Mouse (Mus musculus): ENCODE results near the gene Dctpp1. TPM values are rescaled to one million over a fixed set of nuclear protein-coding genes. Genes with fewer than 3 reads are reported as not detected.

Gene Dctpp1
- total RNA-seq, 1 experiment from 2014 or later: 13.3 TPM

DNA sequence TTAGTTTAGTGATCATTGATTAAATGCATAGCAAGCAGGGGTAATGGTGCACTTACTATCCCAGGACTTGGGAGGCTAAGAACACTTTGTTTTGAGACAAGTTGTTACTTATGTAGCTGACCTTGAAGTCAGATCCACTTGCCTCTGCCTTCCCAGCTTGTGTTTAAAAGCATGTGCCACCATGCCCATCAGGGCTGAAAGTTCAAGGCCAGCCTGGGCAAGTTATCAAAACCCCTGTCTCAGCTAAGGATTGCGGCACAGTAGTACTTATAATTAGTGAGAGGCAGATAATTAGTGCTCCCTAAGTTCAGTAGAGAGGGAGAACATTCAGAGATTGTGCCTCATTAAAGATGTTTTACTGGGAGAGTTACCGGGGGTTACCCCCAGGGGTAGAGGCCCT, 25.7 kb downstream of the Dctpp1 start:
- ATAC-seq (replicated peaks; ENCODE audit: insufficient number of reproducible peaks, low FRiP score, low TSS enrichment, poor library complexity, severe bottlenecking): no peak

DNA sequence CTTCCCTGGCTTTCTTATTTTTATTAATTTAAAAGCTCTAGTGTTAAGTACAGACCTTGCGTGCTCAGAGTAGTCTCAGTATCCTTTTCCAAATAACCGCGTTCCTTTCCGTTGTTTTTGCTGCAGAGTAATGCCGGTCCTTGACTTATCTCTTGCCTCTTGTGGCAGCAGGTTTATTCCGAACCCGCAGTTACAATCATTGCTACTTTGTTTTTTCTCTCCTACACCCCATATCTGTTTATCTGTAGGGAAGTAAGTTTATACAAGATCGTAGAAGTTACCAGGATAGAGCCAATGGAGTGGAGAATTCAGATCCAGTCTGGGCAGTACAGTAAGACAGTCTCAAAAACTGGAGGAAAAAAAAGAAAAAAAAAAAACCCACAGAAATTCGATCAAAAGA, 26.7 kb downstream of the Dctpp1 start:
- ATAC-seq (replicated peaks; ENCODE audit: insufficient number of reproducible peaks, low FRiP score, low TSS enrichment, poor library complexity, severe bottlenecking): no peak

- ATAC-seq (replicated peaks; ENCODE audit: insufficient number of reproducible peaks, low FRiP score, low TSS enrichment, poor library complexity, severe bottlenecking): peak; percentile 9; the same call in 1 of the 2 replicates
These were observed 27.1 kb downstream of the Dctpp1 start for GRCm38 (mm10) chr7:127233368-127233749.

DNA sequence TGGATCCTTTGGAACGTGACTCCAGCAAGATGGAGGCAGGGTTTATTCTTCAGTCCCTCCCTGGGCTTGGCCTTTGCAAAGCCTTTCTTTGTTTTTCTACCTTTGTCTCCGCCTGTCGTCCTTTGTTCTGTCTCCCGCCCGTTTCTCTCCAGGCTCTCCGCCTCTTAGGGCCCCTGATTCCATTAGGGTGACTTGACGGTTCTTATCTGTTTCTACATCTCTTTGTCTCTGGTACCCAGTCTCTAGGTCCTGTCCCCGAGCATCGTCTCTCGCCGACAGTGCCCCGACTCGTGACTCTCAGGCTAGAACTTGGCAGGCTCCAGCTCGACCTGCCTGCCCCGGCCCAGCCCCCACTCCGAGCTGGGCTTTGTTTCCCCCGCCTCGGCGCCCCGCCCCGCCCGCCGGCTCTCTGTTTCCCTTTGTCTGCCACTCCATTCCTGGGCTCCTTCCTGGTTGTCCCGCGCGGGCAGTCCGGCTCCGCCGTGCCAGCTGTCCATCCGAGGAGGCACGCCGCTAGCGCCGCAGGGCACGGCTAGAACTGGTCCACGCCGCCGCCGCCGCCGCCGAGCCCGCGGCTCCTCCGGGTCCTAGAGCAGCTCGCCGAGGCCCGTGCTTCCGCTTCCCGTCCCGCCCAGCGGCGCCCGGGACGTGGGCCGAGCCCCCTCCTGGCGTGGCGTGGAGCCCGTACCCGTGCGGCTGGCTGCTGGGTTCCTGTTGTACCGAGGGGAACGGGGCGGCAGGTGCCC, 27.7 kb downstream of the Dctpp1 start, which contains the start of the genes Zfp553 and Sept1:
TSS of gene Zfp553 (plus strand) at position 440 of the 746 bp plus-strand sequence.
TSS of gene Sept1 (minus strand) at position 509 of the 746 bp plus-strand sequence.
- ATAC-seq (replicated peaks; ENCODE audit: insufficient number of reproducible peaks, low FRiP score, low TSS enrichment, poor library complexity, severe bottlenecking): peak; percentile 41

DNA sequence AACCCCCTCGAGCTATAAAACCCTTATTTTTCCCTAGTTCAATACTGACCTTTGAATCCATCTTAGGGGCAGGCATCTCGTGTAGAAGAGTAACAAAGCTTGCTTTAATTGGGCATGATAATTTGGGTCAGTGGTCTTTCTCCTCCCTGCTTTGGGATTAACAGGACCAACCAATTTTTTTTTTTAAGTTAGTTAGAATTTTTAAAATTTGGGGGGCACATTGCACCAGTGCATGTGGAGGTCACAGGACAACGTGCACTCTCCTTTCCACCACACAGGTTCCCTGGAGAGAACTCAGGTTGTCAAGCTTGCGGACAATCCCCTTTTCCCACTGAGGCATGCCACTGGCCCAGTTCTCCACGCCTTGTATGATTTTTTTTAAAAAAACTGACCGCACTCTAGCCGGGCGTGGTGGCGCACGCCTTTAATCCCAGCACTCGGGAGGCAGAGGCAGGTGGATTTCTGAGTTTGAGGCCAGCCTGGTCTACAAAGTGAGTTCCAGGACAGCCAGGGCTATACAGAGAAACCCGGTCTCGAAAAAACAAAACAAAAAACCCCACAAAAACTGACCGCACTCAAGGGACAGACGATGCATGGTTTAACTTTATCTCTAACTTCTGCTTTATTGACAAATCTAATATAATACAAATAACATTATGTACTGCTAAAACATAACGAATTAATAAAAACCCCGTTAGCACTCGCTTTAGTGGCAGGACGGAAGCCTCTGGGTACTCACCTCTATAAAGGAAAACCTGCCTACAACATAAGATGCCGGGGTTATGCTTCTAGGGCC, 28.5 kb downstream of the Dctpp1 start:
- ATAC-seq (replicated peaks; ENCODE audit: insufficient number of reproducible peaks, low FRiP score, low TSS enrichment, poor library complexity, severe bottlenecking): no peak

DNA sequence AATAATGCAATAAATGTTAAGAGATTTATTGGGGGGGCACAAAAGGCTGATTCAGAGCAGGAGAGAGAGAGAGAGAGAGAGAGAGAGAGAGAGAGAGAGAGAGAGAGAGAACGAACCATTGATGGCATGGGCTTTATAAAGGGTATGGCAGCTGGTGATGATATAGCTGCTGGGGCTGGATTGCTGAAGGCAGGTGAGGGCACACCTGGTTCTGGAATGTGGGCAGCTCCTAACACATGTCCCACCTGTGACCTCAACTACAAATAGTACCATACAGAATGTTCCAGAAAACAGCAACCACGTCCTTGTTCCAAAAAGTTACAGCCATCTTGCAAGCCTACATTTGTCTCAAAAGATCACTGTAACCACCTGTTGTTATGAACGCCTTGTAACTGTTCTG, 29.1 kb downstream of the Dctpp1 start:
- no peak for ATAC-seq (replicated peaks; ENCODE audit: insufficient number of reproducible peaks, low FRiP score, low TSS enrichment, poor library complexity, severe bottlenecking)

DNA sequence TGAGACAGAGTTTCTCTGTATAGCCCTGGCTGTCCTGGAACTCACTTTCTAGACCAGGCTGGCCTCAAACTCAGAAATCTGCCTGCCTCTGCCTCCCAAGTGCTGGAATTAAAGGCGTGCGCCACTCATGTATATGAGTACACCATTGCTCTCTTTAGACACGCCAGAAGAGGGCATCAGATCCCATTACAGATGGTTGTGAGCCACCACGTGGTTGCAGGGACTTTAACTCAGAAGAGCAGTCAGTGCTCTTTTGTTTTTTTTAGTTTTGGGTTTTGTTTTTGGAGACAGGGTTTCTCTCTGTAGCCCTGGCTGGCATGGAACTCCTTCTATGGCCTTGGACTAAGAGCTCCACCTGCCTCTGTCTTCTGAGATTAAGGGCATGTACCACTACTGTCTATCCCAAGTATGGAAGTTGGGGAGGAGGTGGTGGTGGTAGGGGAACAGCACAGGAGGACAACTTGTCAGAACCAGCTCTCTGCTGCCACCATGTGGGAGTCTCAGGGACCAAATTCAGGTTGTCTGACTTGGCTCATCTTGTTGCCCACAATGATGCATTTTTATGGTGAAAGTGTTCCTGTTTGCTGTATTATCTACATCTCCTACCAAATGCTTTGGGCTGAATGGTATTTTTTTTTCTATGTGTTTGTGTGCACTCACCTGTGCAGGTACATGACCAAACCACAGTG, 31.8 kb downstream of the Dctpp1 start:
- ATAC-seq (replicated peaks; ENCODE audit: insufficient number of reproducible peaks, low FRiP score, low TSS enrichment, poor library complexity, severe bottlenecking): peak; percentile 81

DNA sequence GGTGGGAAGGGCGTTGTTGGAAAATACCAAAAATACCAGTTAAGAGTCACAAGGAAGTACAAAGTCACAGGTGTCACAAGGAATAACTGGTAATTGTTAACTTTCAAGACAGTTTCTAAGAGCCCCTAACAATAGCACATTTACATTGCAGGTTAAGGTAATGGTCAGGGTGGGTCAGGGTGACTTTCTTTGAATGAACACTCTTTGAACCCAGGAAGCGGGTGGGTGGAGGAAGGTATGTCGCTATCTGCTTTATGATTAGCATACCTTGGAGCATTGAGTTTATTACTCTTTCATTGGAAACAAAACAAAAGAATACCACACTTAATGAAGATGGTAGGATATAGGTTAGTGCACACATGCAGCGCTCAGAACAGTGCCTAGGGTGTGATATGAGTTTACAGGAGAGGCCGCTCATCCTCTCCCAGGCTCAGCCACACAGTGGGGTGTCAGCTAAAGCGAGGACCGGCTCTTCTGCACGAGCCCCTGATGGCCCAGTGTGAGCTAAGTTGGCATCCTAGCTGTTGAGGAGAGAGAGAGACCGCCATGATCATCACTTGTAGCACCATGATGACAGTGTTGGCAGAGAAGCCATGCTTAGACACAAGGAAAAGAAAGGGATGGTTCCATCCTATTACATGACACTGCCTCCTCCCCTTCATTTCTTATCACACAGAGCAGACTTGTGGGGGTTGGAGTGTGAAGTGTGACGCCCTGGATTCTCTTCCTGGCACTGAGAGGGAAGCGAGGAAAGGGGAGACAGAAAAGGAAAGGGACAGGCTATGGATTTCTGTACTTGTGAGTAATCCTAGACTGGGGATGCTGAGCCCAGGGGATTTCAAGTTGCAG, 35.1 kb downstream of the Dctpp1 start:
- ATAC-seq (replicated peaks; ENCODE audit: insufficient number of reproducible peaks, low FRiP score, low TSS enrichment, poor library complexity, severe bottlenecking): no peak

DNA sequence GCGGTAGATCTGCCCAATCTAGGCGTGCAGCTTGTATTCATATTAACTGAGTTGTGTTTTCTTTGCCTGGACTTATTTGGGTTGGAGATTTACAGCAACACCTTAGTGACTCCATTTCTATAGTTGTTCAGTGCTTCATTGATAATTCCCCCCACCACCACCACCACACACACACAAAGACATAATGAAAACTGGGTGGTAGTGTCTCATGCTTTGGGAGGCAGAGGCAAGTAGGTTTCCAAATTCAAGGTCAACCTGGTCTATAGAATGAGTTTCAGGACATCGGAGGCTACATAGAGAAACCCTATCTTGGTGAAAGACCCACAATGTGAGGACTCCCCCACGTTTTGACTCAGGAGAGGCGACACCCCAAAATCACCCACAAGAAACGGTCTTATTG, 35.9 kb downstream of the Dctpp1 start:
- no peak for ATAC-seq (replicated peaks; ENCODE audit: insufficient number of reproducible peaks, low FRiP score, low TSS enrichment, poor library complexity, severe bottlenecking)

DNA sequence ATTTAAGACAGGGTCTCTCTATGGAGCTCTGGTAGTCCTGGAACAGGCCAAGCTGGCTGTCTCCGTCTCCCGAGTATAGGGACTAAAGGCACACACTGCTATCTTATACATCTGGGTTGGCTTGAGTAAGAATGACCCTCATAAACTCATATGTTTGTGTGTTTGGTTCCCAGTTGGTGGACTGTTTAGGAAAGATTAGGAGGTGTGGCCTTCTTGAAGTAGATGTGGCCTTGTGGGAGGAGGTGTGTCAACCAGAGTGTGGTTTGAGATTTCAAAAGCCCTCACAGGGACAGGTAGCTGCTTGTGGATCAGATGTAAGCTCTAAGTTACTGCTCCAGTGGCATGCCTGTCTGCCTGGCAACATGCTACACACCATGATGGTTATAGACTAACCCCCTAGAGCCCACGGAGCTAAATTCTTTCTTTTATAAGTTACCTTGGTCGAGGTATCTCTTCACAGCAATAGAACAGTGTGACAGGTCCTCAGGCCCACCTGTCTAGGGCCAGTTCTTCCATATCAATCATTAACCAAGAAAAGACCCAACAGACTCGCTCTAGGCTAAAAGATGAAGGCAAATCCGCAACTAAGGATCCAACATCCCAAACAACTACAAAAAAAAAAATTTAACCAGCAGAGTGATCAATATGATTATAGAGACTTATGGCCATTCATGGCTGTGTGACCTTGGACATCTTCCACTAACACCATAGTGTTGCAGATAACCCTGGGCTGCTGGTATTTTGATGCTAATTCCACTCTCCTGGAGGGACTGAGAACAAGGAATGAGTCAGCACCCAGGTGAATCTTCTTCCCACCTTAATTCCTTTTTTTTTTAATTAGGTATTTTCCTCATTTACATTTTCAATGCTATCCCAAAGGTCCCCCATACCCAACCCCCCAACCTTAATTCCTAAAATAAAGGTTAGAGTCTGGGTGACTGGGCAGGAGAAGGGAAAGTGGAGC, 36.7 kb downstream of the Dctpp1 start:
- ATAC-seq (replicated peaks; ENCODE audit: insufficient number of reproducible peaks, low FRiP score, low TSS enrichment, poor library complexity, severe bottlenecking): no peak

GRCm38 (mm10) chr7:127223106-127223505, 37.4 kb downstream of the Dctpp1 start:
- ATAC-seq (replicated peaks; ENCODE audit: insufficient number of reproducible peaks, low FRiP score, low TSS enrichment, poor library complexity, severe bottlenecking): no peak

- no peak for ATAC-seq (replicated peaks; ENCODE audit: insufficient number of reproducible peaks, low FRiP score, low TSS enrichment, poor library complexity, severe bottlenecking)
These were observed 40.1 kb downstream of the Dctpp1 start for GRCm38 (mm10) chr7:127220440-127220839.

- no peak for ATAC-seq (replicated peaks; ENCODE audit: insufficient number of reproducible peaks, low FRiP score, low TSS enrichment, poor library complexity, severe bottlenecking)
These were observed 41.8 kb downstream of the Dctpp1 start for GRCm38 (mm10) chr7:127218670-127219069.

GRCm38 (mm10) chr7:127217901-127218642, 42.4 kb downstream of the Dctpp1 start:
- ATAC-seq (replicated peaks; ENCODE audit: insufficient number of reproducible peaks, low FRiP score, low TSS enrichment, poor library complexity, severe bottlenecking): 0 out of 2 replicates have a peak, but pooled peaks have one; percentile 19

- no peak for ATAC-seq (replicated peaks; ENCODE audit: insufficient number of reproducible peaks, low FRiP score, low TSS enrichment, poor library complexity, severe bottlenecking)
These were observed 43.0 kb downstream of the Dctpp1 start for GRCm38 (mm10) chr7:127217475-127217874.

DNA sequence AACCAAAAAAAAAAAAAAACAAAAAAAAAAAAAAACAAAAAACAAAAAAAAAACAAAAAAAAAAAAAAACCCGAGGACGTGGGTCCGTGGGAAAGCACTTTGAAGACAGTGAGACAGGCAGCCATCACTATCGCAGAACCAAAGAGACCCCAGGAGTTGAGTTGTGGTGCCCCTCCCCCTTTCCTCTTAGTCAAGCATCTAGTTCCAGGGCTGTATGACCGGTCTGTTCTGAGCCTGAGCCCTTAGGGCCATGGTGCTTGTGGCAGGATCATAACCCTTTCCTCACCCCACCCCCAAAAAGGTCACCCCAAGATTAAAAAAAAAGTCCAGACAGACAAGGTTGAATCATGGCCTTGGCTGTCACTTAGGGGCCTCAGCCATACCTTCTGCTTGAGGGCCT, 44.2 kb downstream of the Dctpp1 start:
- no peak for ATAC-seq (replicated peaks; ENCODE audit: insufficient number of reproducible peaks, low FRiP score, low TSS enrichment, poor library complexity, severe bottlenecking)
